Mouse (Mus musculus) brain, embryonic 14.5 days (tissue): ENCODE results near the gene Cdh13. TPM values are rescaled to one million over a fixed set of nuclear protein-coding genes. Genes with fewer than 3 reads are reported as not detected.
A peak's percentile ranks its signal among the peaks of the same experiment; 100 is the strongest.

Source experiments
- DNase-seq: peaks from one replicate; pipeline ENCODE4 v3.0.0-alpha.2; 2011; ENCODE audit warnings: low read depth
- CTCF ChIP-seq: fragments of 200-500 bp; IDR thresholded peaks from 2 replicates; pipeline ENCODE4 v1.5.1; 2012; ENCODE audit warnings: inconsistent platforms, mild to moderate bottlenecking, moderate library complexity, borderline replicate concordance; ENCODE audit not compliant: insufficient read depth, insufficient read length; ENCODE audit errors: extremely low read depth
- POLR2A ChIP-seq: fragments of 200-500 bp; IDR thresholded peaks from 2 replicates; pipeline ENCODE4 v1.6.1; 2012; ENCODE audit warnings: mild to moderate bottlenecking, inconsistent platforms, borderline replicate concordance; ENCODE audit not compliant: poor library complexity, insufficient read depth, insufficient read length, severe bottlenecking; ENCODE audit errors: extremely low read depth
- polyA plus RNA-seq: library from polyadenylated mRNA; depleted of rRNA; stranded (reverse); fragments of >200 nt; gene quantifications from 2 replicates; pipeline ENCODE4 v1.2.3, GENCODE M21; 2012

Cdh13 gene
- polyA plus RNA-seq, 1 experiment = 58.5 TPM

GRCm38 (mm10) chr8:119358175-119358574, 1074.6 kb downstream of the Cdh13 start:
- TF ChIP-seq CTCF (no peak), POLR2A (no peak)
- DNase-seq = no peak

GRCm38 (mm10) chr8:119358836-119359235, 1075.3 kb downstream of the Cdh13 start:
- no peak for DNase-seq
- TF ChIP-seq CTCF = peak; percentile 67
- no peak for TF ChIP-seq POLR2A

GRCm38 (mm10) chr8:119360686-119361295, 1077.3 kb downstream of the Cdh13 start:
- TF ChIP-seq CTCF = no peak
- no peak for TF ChIP-seq POLR2A
- no peak for DNase-seq
